ENCODE assay signal across 21 mouse cellular contexts in the genomic region with DNA sequence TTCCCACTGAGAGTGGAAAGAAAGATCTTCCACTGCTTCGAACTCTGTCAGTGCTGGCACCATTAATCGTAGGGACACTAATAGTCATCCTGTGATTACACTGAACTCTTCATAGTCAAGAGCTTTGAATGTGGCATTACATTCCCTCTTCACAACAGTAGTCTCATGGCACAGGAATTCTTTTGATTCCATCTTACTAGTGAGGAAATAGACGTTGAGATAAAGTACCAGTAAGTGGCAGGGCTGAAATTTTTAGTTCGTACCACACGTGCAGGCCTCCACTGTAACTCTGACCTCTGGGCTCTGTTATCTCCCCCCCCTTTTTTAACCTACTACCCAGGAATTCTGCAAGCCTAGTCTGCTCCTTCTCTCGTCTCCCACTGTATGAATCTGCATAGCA. TPM values are rescaled to one million over a fixed set of nuclear protein-coding genes. Genes with fewer than 3 reads are reported as not detected.
"Had no signal": no experiment of that assay in that cellular context is flagged by ENCODE, and none has a peak within 500 bp of the region (broad histone marks: within the 10 kb centered on the region; RNA-seq: fewer than 3 reads in every experiment).

No protein-coding gene starts in this region.

- H3K4me2 ChIP-seq: limb, embryonic 15.5 days; liver, embryonic 12.5 days; midbrain, embryonic 12.5 days; neural tube, embryonic 13.5 days; neural tube, embryonic 15.5 days; stomach, embryonic 15.5 days had no signal

- H3K36me3 ChIP-seq: limb, embryonic 15.5 days; liver, embryonic 12.5 days; midbrain, embryonic 10.5 days; midbrain, embryonic 12.5 days; neural tube, embryonic 13.5 days; neural tube, embryonic 15.5 days; stomach, embryonic 15.5 days had no signal

- DNase-seq: midbrain, embryonic 14.5 days; retina, postnatal 1 day; right cerebral cortex, postnatal 14 days; thymus, adult 2 months; thymus, postnatal 25 days; thymus, postnatal 4 days had no signal

- H3K27ac ChIP-seq: limb, embryonic 15.5 days; liver, embryonic 12.5 days; liver, embryonic 14.5 days; midbrain, embryonic 10.5 days; midbrain, embryonic 12.5 days; neural tube, embryonic 13.5 days; neural tube, embryonic 15.5 days; stomach, embryonic 15.5 days; stomach, postnatal 0 days had no signal

- ATAC-seq: liver, embryonic 12.5 days; midbrain, embryonic 16.5 days had no signal

- H3K4me3 ChIP-seq: limb, embryonic 15.5 days; liver, embryonic 12.5 days; midbrain, embryonic 10.5 days; midbrain, embryonic 12.5 days; myocyte; neural tube, embryonic 13.5 days; neural tube, embryonic 15.5 days; stomach, embryonic 15.5 days had no signal

- H3K9ac ChIP-seq: limb, embryonic 15.5 days; liver, embryonic 12.5 days; liver, embryonic 14.5 days; midbrain, embryonic 12.5 days; neural tube, embryonic 13.5 days; neural tube, embryonic 15.5 days; stomach, embryonic 15.5 days had no signal

- H3K27me3 ChIP-seq: limb, embryonic 15.5 days; liver, embryonic 12.5 days; midbrain, embryonic 12.5 days; neural tube, embryonic 13.5 days; neural tube, embryonic 15.5 days; stomach, embryonic 15.5 days had no signal

- H3K9me3 ChIP-seq: limb, embryonic 15.5 days; liver, embryonic 12.5 days; midbrain, embryonic 10.5 days; midbrain, embryonic 12.5 days; neural tube, embryonic 13.5 days; neural tube, embryonic 15.5 days; stomach, embryonic 15.5 days had no signal

- H3K4me1 ChIP-seq: limb, embryonic 15.5 days; liver, embryonic 12.5 days; midbrain, embryonic 10.5 days; midbrain, embryonic 12.5 days; neural tube, embryonic 13.5 days; neural tube, embryonic 15.5 days; stomach, embryonic 15.5 days had no signal

RNA-seq across cellular contexts. Expression of a gene that starts 20.4 kb away (rescaled TPM):
- polyA plus RNA-seq: liver, adult 2 months; liver, embryonic 16.5 days; midbrain, embryonic 10.5 days; midbrain, embryonic 12.5 days; myocyte; neural tube, embryonic 11.5 days; spleen, adult 2 months; stomach, embryonic 15.5 days; stomach, postnatal 0 days had no signal
